Comparison of ENCODE assay signal across 13 mouse cellular contexts in the genomic region with DNA sequence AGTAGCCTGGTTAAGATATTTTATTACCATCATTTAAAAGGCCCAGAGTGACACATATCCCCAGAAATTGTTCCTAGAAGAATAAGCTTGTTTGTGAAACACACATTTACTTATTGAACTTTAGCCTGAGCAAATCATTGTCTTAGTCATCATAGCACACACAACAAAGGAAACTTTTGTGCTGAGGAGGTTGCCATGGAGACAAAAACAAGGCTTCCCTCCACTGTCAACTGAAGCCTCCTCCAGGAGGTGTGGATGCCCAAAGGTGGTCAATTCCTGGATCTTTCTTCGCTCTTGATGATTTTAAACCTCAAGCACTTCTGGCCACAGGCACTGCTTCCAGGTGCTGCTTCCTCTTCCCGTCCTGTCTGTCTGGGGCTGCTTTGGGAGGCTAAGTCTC.
DNase-seq lines count a peak whose midpoint lies in the region; ATAC-seq and TF ChIP-seq lines count a peak whose summit lies in the region.
"Had no signal": no experiment of that assay in that cellular context is flagged by ENCODE, and none has a peak within 500 bp of the region (broad histone marks: within the 10 kb centered on the region; RNA-seq: fewer than 3 reads in every experiment).

No protein-coding gene starts in this region.

- TF ChIP-seq CTCF in stomach, postnatal 0 days (IDR thresholded peaks at IDR 0.05; ENCODE audit: low read depth) = no peak

- H3K9me3 ChIP-seq in hindbrain, embryonic 14.5 days (ENCODE audit: control insufficient read depth, low read length) = no peaks in the 10 kb centered on the region
- H3K9me3 ChIP-seq in hindbrain, embryonic 16.5 days (ENCODE audit: control insufficient read depth, low read length) = no peaks in the 10 kb centered on the region
- H3K9me3 ChIP-seq in hindbrain, embryonic 15.5 days = no peaks in the 10 kb centered on the region
- H3K9me3 ChIP-seq in midbrain, embryonic 11.5 days (ENCODE audit: control insufficient read depth, low read length) = no peaks in the 10 kb centered on the region
- no peaks in the 10 kb centered on the region for H3K9me3 ChIP-seq in stomach, postnatal 0 days (ENCODE audit: control insufficient read depth, low read length)
- H3K9me3 ChIP-seq in kidney, embryonic 14.5 days (ENCODE audit: control insufficient read depth, low read length) = no peaks in the 10 kb centered on the region
- H3K9me3 ChIP-seq: neural tube, embryonic 12.5 days; stomach, embryonic 15.5 days had no signal

- H3K36me3 ChIP-seq in hindbrain, embryonic 14.5 days (replicated peaks; ENCODE audit: control insufficient read depth, insufficient read depth) = no peaks in the 10 kb centered on the region
- no peaks in the 10 kb centered on the region for H3K36me3 ChIP-seq in hindbrain, embryonic 16.5 days (ENCODE audit: control insufficient read depth, insufficient read depth, low read length)
- H3K36me3 ChIP-seq in hindbrain, embryonic 15.5 days = no peaks in the 10 kb centered on the region
- no peaks in the 10 kb centered on the region for H3K36me3 ChIP-seq in midbrain, embryonic 11.5 days (ENCODE audit: control insufficient read depth, insufficient read depth, low read length)
- H3K36me3 ChIP-seq in stomach, postnatal 0 days (ENCODE audit: control insufficient read depth, insufficient read depth, low read length) = no peaks in the 10 kb centered on the region
- H3K36me3 ChIP-seq in kidney, embryonic 14.5 days (ENCODE audit: control insufficient read depth, insufficient read depth, low read length) = no peaks in the 10 kb centered on the region
- H3K36me3 ChIP-seq: neural tube, embryonic 12.5 days; stomach, embryonic 15.5 days had no signal

- H3K4me1 ChIP-seq in hindbrain, embryonic 14.5 days (replicated peaks; ENCODE audit: control insufficient read depth, insufficient read depth, low read length) = peaks cover 23% of the 10 kb centered on the region
- H3K4me1 ChIP-seq in hindbrain, embryonic 16.5 days (ENCODE audit: control insufficient read depth, insufficient read depth, low read depth, low read length) = peaks cover 12% of the 10 kb centered on the region
- peaks cover 28% of the 10 kb centered on the region for H3K4me1 ChIP-seq in hindbrain, embryonic 15.5 days (replicated peaks)
- H3K4me1 ChIP-seq in midbrain, embryonic 11.5 days (ENCODE audit: control insufficient read depth, insufficient read depth, low read length) = peaks cover 14% of the 10 kb centered on the region
- H3K4me1 ChIP-seq in stomach, postnatal 0 days (replicated peaks; ENCODE audit: control insufficient read depth, insufficient read depth) = no peaks in the 10 kb centered on the region
- peaks cover 11% of the 10 kb centered on the region; the same call in 1 of the 2 replicates for H3K4me1 ChIP-seq in kidney, embryonic 14.5 days (ENCODE audit: control insufficient read depth, insufficient read depth, low read length)

- 57% methylated on average over 2 of the region's 2 CpGs for WGBS in hindbrain, embryonic 14.5 days
- 50% methylated on average over 2 of the region's 2 CpGs for WGBS in hindbrain, embryonic 16.5 days
- 43% methylated on average over 2 of the region's 2 CpGs for WGBS in hindbrain, embryonic 15.5 days
- WGBS in midbrain, embryonic 11.5 days = 47% methylated on average over 2 of the region's 2 CpGs
- 57% methylated on average over 2 of the region's 2 CpGs for WGBS in stomach, postnatal 0 days
- 85% methylated on average over 2 of the region's 2 CpGs for WGBS in kidney, embryonic 14.5 days

- H3K27ac ChIP-seq in hindbrain, embryonic 14.5 days = peak overlapping the region; percentile 1; the same call in 1 of the 2 replicates
- H3K27ac ChIP-seq in hindbrain, embryonic 16.5 days (ENCODE audit: low read depth, low read length) = no peak overlapping the region
- peak overlapping the region; percentile 69; the same call in 1 of the 2 replicates for H3K27ac ChIP-seq in hindbrain, embryonic 15.5 days (replicated peaks)
- H3K27ac ChIP-seq in midbrain, embryonic 11.5 days (ENCODE audit: low read depth, low read length) = no peak overlapping the region
- H3K27ac ChIP-seq in stomach, postnatal 0 days (replicated peaks) = no peak overlapping the region
- H3K27ac ChIP-seq in kidney, embryonic 14.5 days (ENCODE audit: low read depth, low read length) = no peak overlapping the region
- H3K27ac ChIP-seq: neural tube, embryonic 12.5 days; stomach, embryonic 15.5 days had no signal

- no peak overlapping the region for H3K9ac ChIP-seq in hindbrain, embryonic 14.5 days
- H3K9ac ChIP-seq in hindbrain, embryonic 16.5 days (ENCODE audit: low read depth, low read length) = no peak overlapping the region
- no peak overlapping the region for H3K9ac ChIP-seq in hindbrain, embryonic 15.5 days
- H3K9ac ChIP-seq in midbrain, embryonic 11.5 days (ENCODE audit: low read length) = no peak overlapping the region
- H3K9ac ChIP-seq in stomach, postnatal 0 days (ENCODE audit: low read length) = no peak overlapping the region
- H3K9ac ChIP-seq in kidney, embryonic 14.5 days (ENCODE audit: low read depth, low read length) = no peak overlapping the region
- H3K9ac ChIP-seq: neural tube, embryonic 12.5 days; stomach, embryonic 15.5 days had no signal

- ATAC-seq in hindbrain, embryonic 14.5 days (ENCODE audit: low FRiP score) = no peak
- no peak for ATAC-seq in hindbrain, embryonic 16.5 days
- ATAC-seq in hindbrain, embryonic 15.5 days (ENCODE audit: low FRiP score, low read depth) = no peak
- no peak for ATAC-seq in midbrain, embryonic 11.5 days (ENCODE audit: low FRiP score)
- peak; percentile 46; the same call in 1 of the 2 replicates for ATAC-seq in stomach, postnatal 0 days (ENCODE audit: low FRiP score, low TSS enrichment)
- ATAC-seq in kidney, embryonic 14.5 days (ENCODE audit: low FRiP score, low TSS enrichment) = no peak

- intact Hi-C loops in left cerebral cortex, postnatal 4 days (cut with DNase I) = no loop called here

- no peak overlapping the region for H3K4me3 ChIP-seq in hindbrain, embryonic 14.5 days (replicated peaks; ENCODE audit: low read length)
- no peak overlapping the region for H3K4me3 ChIP-seq in hindbrain, embryonic 16.5 days (ENCODE audit: low read length)
- H3K4me3 ChIP-seq in hindbrain, embryonic 15.5 days = no peak overlapping the region
- no peak overlapping the region for H3K4me3 ChIP-seq in midbrain, embryonic 11.5 days (ENCODE audit: low read depth, low read length)
- no peak overlapping the region for H3K4me3 ChIP-seq in stomach, postnatal 0 days (ENCODE audit: low read depth, low read length)
- no peak overlapping the region for H3K4me3 ChIP-seq in kidney, embryonic 14.5 days (ENCODE audit: low read length)
- H3K4me3 ChIP-seq: neural tube, embryonic 12.5 days; stomach, embryonic 15.5 days had no signal

- H3K4me2 ChIP-seq in hindbrain, embryonic 14.5 days (replicated peaks) = no peak overlapping the region
- no peak overlapping the region for H3K4me2 ChIP-seq in hindbrain, embryonic 16.5 days (ENCODE audit: low read length)
- no peak overlapping the region for H3K4me2 ChIP-seq in hindbrain, embryonic 15.5 days
- H3K4me2 ChIP-seq in midbrain, embryonic 11.5 days = no peak overlapping the region
- H3K4me2 ChIP-seq in stomach, postnatal 0 days (replicated peaks; ENCODE audit: low read depth) = no peak overlapping the region
- no peak overlapping the region for H3K4me2 ChIP-seq in kidney, embryonic 14.5 days (replicated peaks; ENCODE audit: low read depth, low read length)
- H3K4me2 ChIP-seq: neural tube, embryonic 12.5 days; stomach, embryonic 15.5 days had no signal

- TF ChIP-seq EP300 in stomach, postnatal 0 days (optimal IDR thresholded peaks at IDR 0.05) = no peak

- no peaks in the 10 kb centered on the region for H3K27me3 ChIP-seq in hindbrain, embryonic 14.5 days (ENCODE audit: control insufficient read depth, insufficient read depth, low read length)
- no peaks in the 10 kb centered on the region for H3K27me3 ChIP-seq in hindbrain, embryonic 16.5 days (replicated peaks; ENCODE audit: control insufficient read depth, insufficient read depth, low read length)
- no peaks in the 10 kb centered on the region for H3K27me3 ChIP-seq in hindbrain, embryonic 15.5 days
- no peaks in the 10 kb centered on the region; the same call in 1 of the 2 replicates for H3K27me3 ChIP-seq in midbrain, embryonic 11.5 days (ENCODE audit: control insufficient read depth, insufficient read depth, low read length)
- no peaks in the 10 kb centered on the region for H3K27me3 ChIP-seq in stomach, postnatal 0 days (ENCODE audit: control insufficient read depth, insufficient read depth, low read length)
- H3K27me3 ChIP-seq in kidney, embryonic 14.5 days (ENCODE audit: control insufficient read depth, insufficient read depth, low read length) = no peaks in the 10 kb centered on the region
- H3K27me3 ChIP-seq: stomach, embryonic 15.5 days had no signal

- peak; percentile 50 for DNase-seq in hindbrain, embryonic 14.5 days (ENCODE audit: low spot score)
- peak; percentile 91 for DNase-seq in midbrain, embryonic 11.5 days (ENCODE audit: low spot score, missing footprints)
- DNase-seq in stomach, postnatal 0 days (ENCODE audit: low spot score) = no peak
- no peak for DNase-seq in ovary, postnatal 10 days (ENCODE audit: low spot score)
- no peak for DNase-seq in left cerebral cortex, postnatal 4 days
- DNase-seq: cerebellum, adult 8-10 months; kidney, postnatal 36 days; right cerebral cortex, postnatal 4 days had no signal

Comparison
In these comparisons a context has a peak if more than half of its experiments do, and no peak if none do; other contexts are left out.
1. H3K27ac ChIP-seq: peak in hindbrain, embryonic 14.5 days (single experiment) and hindbrain, embryonic 15.5 days (single experiment); none in hindbrain, embryonic 16.5 days (single experiment), midbrain, embryonic 11.5 days (single experiment), stomach, postnatal 0 days (single experiment) and kidney, embryonic 14.5 days (single experiment).
2. DNase-seq: peak in hindbrain, embryonic 14.5 days (single experiment) and midbrain, embryonic 11.5 days (single experiment); none in stomach, postnatal 0 days (single experiment), ovary, postnatal 10 days (single experiment) and left cerebral cortex, postnatal 4 days (single experiment).